Mouse (Mus musculus): Measurements from ENCODE around the gene Ccnd2. TPM values are rescaled to one million over a fixed set of nuclear protein-coding genes. Genes with fewer than 3 reads are reported as not detected.
A peak's percentile ranks its signal among the peaks of the same experiment; 100 is the strongest.

Gene Ccnd2
- 433 and 478 TPM in 2 replicates for polyA plus RNA-seq (2015; fragmentation: Nextera tagmentation; extraction: Ambion mirVana)

GRCm38 (mm10) chr6:127152106-127152951 is at the start of gene Ccnd2:
TSS of gene Ccnd2 (minus strand) at chr6:127152193.
- H3K9me3 ChIP-seq (ENCODE audit: control insufficient read depth, low read length), result no peaks in the 10 kb centered on the region
- H3K27ac ChIP-seq (replicated peaks), result peak within 1 kb of the TSS; percentile 94
- 1% methylated on average over 38 of the region's 40 CpGs for WGBS
- ATAC-seq (ENCODE audit: low FRiP score, low TSS enrichment) (peak; percentile 64), DNase-seq (ENCODE audit: low spot score) (peak; percentile 85)
- H3K4me3 ChIP-seq (ENCODE audit: low read depth, low read length), result peak within 1 kb of the TSS; percentile 83
- peak within 1 kb of the TSS; percentile 86 for H3K4me2 ChIP-seq (replicated peaks; ENCODE audit: low read depth)
- TF ChIP-seq EP300 (optimal IDR thresholded peaks at IDR 0.05) (no peak), CTCF (IDR thresholded peaks at IDR 0.05; ENCODE audit: low read depth) (no peak)
- H3K36me3 ChIP-seq (ENCODE audit: control insufficient read depth, insufficient read depth, low read length), result no peaks in the 10 kb centered on the region
- H3K9ac ChIP-seq (ENCODE audit: low read length), result peak within 1 kb of the TSS; percentile 66
- peaks cover 16% of the 10 kb centered on the region for H3K4me1 ChIP-seq (replicated peaks; ENCODE audit: control insufficient read depth, insufficient read depth)
- no peaks in the 10 kb centered on the region for H3K27me3 ChIP-seq (ENCODE audit: control insufficient read depth, insufficient read depth, low read length)

- 78% methylated on average over 2 of the region's 2 CpGs for WGBS
- ATAC-seq (ENCODE audit: low FRiP score, low TSS enrichment) (no peak), DNase-seq (ENCODE audit: low spot score) (no peak)
- Histone ChIP-seq H3K27me3 (ENCODE audit: control insufficient read depth, insufficient read depth, low read length) (no peaks in the 10 kb centered on the region), H3K27ac (replicated peaks) (no peak overlapping the region), H3K9me3 (ENCODE audit: control insufficient read depth, low read length) (no peaks in the 10 kb centered on the region), H3K4me2 (replicated peaks; ENCODE audit: low read depth) (no peak overlapping the region), H3K36me3 (ENCODE audit: control insufficient read depth, insufficient read depth, low read length) (no peaks in the 10 kb centered on the region), H3K4me1 (replicated peaks; ENCODE audit: control insufficient read depth, insufficient read depth) (no peaks in the 10 kb centered on the region), H3K4me3 (ENCODE audit: low read depth, low read length) (no peak overlapping the region), H3K9ac (ENCODE audit: low read length) (no peak overlapping the region)
- TF ChIP-seq EP300 (optimal IDR thresholded peaks at IDR 0.05), result no peak
- TF ChIP-seq CTCF (IDR thresholded peaks at IDR 0.05; ENCODE audit: low read depth), result no peak
Observed at GRCm38 (mm10) chr6:127196985-127197384, 45.0 kb upstream of the Ccnd2 start.

- no peak for TF ChIP-seq CTCF (IDR thresholded peaks at IDR 0.05; ENCODE audit: low read depth)
- TF ChIP-seq EP300 (optimal IDR thresholded peaks at IDR 0.05), result no peak
- DNase-seq (ENCODE audit: low spot score) (no peak), ATAC-seq (ENCODE audit: low FRiP score, low TSS enrichment) (no peak)
- H3K9me3 ChIP-seq (ENCODE audit: control insufficient read depth, low read length), result no peaks in the 10 kb centered on the region
- H3K4me3 ChIP-seq (ENCODE audit: low read depth, low read length), result no peak overlapping the region
- H3K4me2 ChIP-seq (replicated peaks; ENCODE audit: low read depth), result no peak overlapping the region
- H3K4me1 ChIP-seq (replicated peaks; ENCODE audit: control insufficient read depth, insufficient read depth), result 0 out of 2 replicates have a peak, but pooled peaks cover 3% of the 10 kb centered on the region
- WGBS, result 71% methylated on average over 12 of the region's 12 CpGs
- H3K36me3 ChIP-seq (ENCODE audit: control insufficient read depth, insufficient read depth, low read length), result no peaks in the 10 kb centered on the region
- H3K9ac ChIP-seq (ENCODE audit: low read length), result no peak overlapping the region
- no peak overlapping the region for H3K27ac ChIP-seq (replicated peaks)
- no peaks in the 10 kb centered on the region for H3K27me3 ChIP-seq (ENCODE audit: control insufficient read depth, insufficient read depth, low read length)
Observed at GRCm38 (mm10) chr6:127181296-127181695, 29.3 kb upstream of the Ccnd2 start.

GRCm38 (mm10) chr6:127179056-127179759 is 27.2 kb upstream of the Ccnd2 start:
- H3K36me3 ChIP-seq (ENCODE audit: control insufficient read depth, insufficient read depth, low read length), result no peaks in the 10 kb centered on the region
- DNase-seq (ENCODE audit: low spot score) (no peak), ATAC-seq (ENCODE audit: low FRiP score, low TSS enrichment) (no peak)
- H3K27me3 ChIP-seq (ENCODE audit: control insufficient read depth, insufficient read depth, low read length), result no peaks in the 10 kb centered on the region
- 61% methylated on average over 12 of the region's 12 CpGs for WGBS
- no peaks in the 10 kb centered on the region for H3K9me3 ChIP-seq (ENCODE audit: control insufficient read depth, low read length)
- no peak overlapping the region for H3K4me3 ChIP-seq (ENCODE audit: low read depth, low read length)
- no peak overlapping the region for H3K27ac ChIP-seq (replicated peaks)
- H3K9ac ChIP-seq (ENCODE audit: low read length), result no peak overlapping the region
- H3K4me1 ChIP-seq (replicated peaks; ENCODE audit: control insufficient read depth, insufficient read depth), result 0 out of 2 replicates have a peak, but pooled peaks cover 3% of the 10 kb centered on the region
- no peak for TF ChIP-seq EP300 (optimal IDR thresholded peaks at IDR 0.05)
- no peak for TF ChIP-seq CTCF (IDR thresholded peaks at IDR 0.05; ENCODE audit: low read depth)
- no peak overlapping the region for H3K4me2 ChIP-seq (replicated peaks; ENCODE audit: low read depth)

GRCm38 (mm10) chr6:127177962-127178361 is 26.0 kb upstream of the Ccnd2 start:
- H3K27ac ChIP-seq (replicated peaks), result no peak overlapping the region; the same call in 1 of the 2 replicates
- DNase-seq (ENCODE audit: low spot score) (no peak), ATAC-seq (ENCODE audit: low FRiP score, low TSS enrichment) (no peak; the same call in 1 of the 2 replicates)
- no peak overlapping the region for H3K4me2 ChIP-seq (replicated peaks; ENCODE audit: low read depth)
- no peaks in the 10 kb centered on the region for H3K9me3 ChIP-seq (ENCODE audit: control insufficient read depth, low read length)
- H3K4me3 ChIP-seq (ENCODE audit: low read depth, low read length), result no peak overlapping the region
- H3K36me3 ChIP-seq (ENCODE audit: control insufficient read depth, insufficient read depth, low read length), result no peaks in the 10 kb centered on the region
- TF ChIP-seq CTCF (IDR thresholded peaks at IDR 0.05; ENCODE audit: low read depth) (no peak), EP300 (optimal IDR thresholded peaks at IDR 0.05) (no peak)
- no peak overlapping the region for H3K9ac ChIP-seq (ENCODE audit: low read length)
- 0 out of 2 replicates have a peak, but pooled peaks cover 3% of the 10 kb centered on the region for H3K4me1 ChIP-seq (replicated peaks; ENCODE audit: control insufficient read depth, insufficient read depth)
- 67% methylated on average over 7 of the region's 7 CpGs for WGBS
- H3K27me3 ChIP-seq (ENCODE audit: control insufficient read depth, insufficient read depth, low read length), result no peaks in the 10 kb centered on the region
